In the genomic region with DNA sequence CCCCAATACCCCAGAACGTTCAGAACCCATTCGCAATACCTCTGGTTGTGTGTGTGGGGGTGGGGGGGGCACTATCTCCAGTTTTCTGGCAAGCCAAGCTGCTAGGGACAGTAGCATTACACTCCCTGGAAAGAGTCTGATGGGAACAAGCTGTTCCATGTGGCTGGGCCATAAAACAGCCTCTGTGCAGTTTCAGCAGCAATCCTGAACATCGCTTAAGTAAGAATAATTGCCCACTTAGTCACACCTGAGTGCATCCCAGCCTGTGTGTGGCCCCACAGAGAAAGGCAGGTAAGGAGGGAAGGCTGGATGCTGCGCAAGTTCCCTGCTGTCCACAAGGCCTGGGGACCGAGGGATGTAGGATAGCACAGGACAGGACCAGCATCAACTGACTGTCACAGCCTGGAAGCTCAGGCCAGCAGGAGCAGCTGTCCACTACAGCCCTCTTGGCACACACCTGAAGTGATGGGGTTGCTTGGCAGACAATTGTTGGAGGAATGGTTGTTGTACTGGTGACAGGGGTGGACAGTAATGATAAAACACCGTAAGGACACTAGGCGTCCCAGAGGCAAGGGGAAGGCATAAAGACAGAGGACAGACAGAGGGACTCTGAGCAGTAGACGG, we compare ENCODE assay signal across 20 mouse cellular contexts. TPM values are rescaled to one million over a fixed set of nuclear protein-coding genes. Genes with fewer than 3 reads are reported as not detected.
A peak's percentile ranks its signal among the peaks of the same experiment; 100 is the strongest.
DNase-seq lines count a peak whose midpoint lies in the region; ATAC-seq lines count a peak whose summit lies in the region.
"Had no signal": no experiment of that assay in that cellular context is flagged by ENCODE, and none has a peak within 500 bp of the region (broad histone marks: within the 10 kb centered on the region; RNA-seq: fewer than 3 reads in every experiment).

No protein-coding gene starts in this region.

- 82% methylated on average over 8 of the region's 8 CpGs for WGBS in hindbrain, embryonic 13.5 days
- WGBS in hindbrain, embryonic 14.5 days = 90% methylated on average over 8 of the region's 8 CpGs
- 55% methylated on average over 8 of the region's 8 CpGs for WGBS in kidney, embryonic 14.5 days
- 77% methylated on average over 8 of the region's 8 CpGs for WGBS in neural tube, embryonic 14.5 days

- no peak overlapping the region for H3K4me2 ChIP-seq in hindbrain, embryonic 13.5 days
- H3K4me2 ChIP-seq in hindbrain, embryonic 14.5 days (replicated peaks) = no peak overlapping the region
- no peak overlapping the region for H3K4me2 ChIP-seq in kidney, embryonic 14.5 days (replicated peaks; ENCODE audit: low read depth, low read length)
- no peak overlapping the region for H3K4me2 ChIP-seq in neural tube, embryonic 14.5 days (ENCODE audit: low read depth, low read length)
- H3K4me2 ChIP-seq: embryonic facial prominence, embryonic 13.5 days; forebrain, embryonic 12.5 days had no signal

- no peaks in the 10 kb centered on the region for H3K9me3 ChIP-seq in hindbrain, embryonic 13.5 days
- H3K9me3 ChIP-seq in hindbrain, embryonic 14.5 days (ENCODE audit: control insufficient read depth, low read length) = no peaks in the 10 kb centered on the region
- no peaks in the 10 kb centered on the region for H3K9me3 ChIP-seq in kidney, embryonic 14.5 days (ENCODE audit: control insufficient read depth, low read length)
- H3K9me3 ChIP-seq in neural tube, embryonic 14.5 days (ENCODE audit: control insufficient read depth, low read length) = no peaks in the 10 kb centered on the region
- H3K9me3 ChIP-seq: embryonic facial prominence, embryonic 13.5 days; forebrain, embryonic 12.5 days; heart, embryonic 10.5 days had no signal

- DNase-seq in hindbrain, embryonic 14.5 days (ENCODE audit: low spot score) = no peak
- no peak for DNase-seq in kidney, adult 9 months
- peak; percentile 39 for DNase-seq in kidney, postnatal 10 days
- no peak for DNase-seq in kidney, postnatal 14 days
- no peak for DNase-seq in right cerebral cortex, postnatal 25 days
- DNase-seq: adrenal gland, postnatal 10 days; cerebellum, adult 11 months; cerebellum, adult 9-10 months; cerebellum, postnatal 36 days; gastrocnemius, postnatal 10 days; heart, adult 18-20 months; heart, postnatal 10 days; heart, postnatal 4 days had no signal

- no peak overlapping the region for H3K27ac ChIP-seq in hindbrain, embryonic 13.5 days
- no peak overlapping the region for H3K27ac ChIP-seq in hindbrain, embryonic 14.5 days
- H3K27ac ChIP-seq in kidney, embryonic 14.5 days (ENCODE audit: low read depth, low read length) = no peak overlapping the region
- H3K27ac ChIP-seq in neural tube, embryonic 14.5 days (ENCODE audit: low read depth, low read length) = no peak overlapping the region
- H3K27ac ChIP-seq: embryonic facial prominence, embryonic 13.5 days; forebrain, embryonic 12.5 days; heart, embryonic 10.5 days had no signal

- 0 out of 2 replicates have a peak, but pooled peaks have one; percentile 21 for ATAC-seq in hindbrain, embryonic 13.5 days (ENCODE audit: low FRiP score)
- no peak for ATAC-seq in hindbrain, embryonic 14.5 days (ENCODE audit: low FRiP score)
- peak; percentile 61 for ATAC-seq in kidney, embryonic 14.5 days (ENCODE audit: low FRiP score, low TSS enrichment)
- ATAC-seq in neural tube, embryonic 14.5 days (ENCODE audit: low read depth) = peak; percentile 61
- ATAC-seq: forebrain, embryonic 16.5 days had no signal

- peaks cover 16% of the 10 kb centered on the region for H3K4me1 ChIP-seq in hindbrain, embryonic 13.5 days (replicated peaks)
- no peaks in the 10 kb centered on the region for H3K4me1 ChIP-seq in hindbrain, embryonic 14.5 days (replicated peaks; ENCODE audit: control insufficient read depth, insufficient read depth, low read length)
- no peaks in the 10 kb centered on the region for H3K4me1 ChIP-seq in kidney, embryonic 14.5 days (ENCODE audit: control insufficient read depth, insufficient read depth, low read length)
- H3K4me1 ChIP-seq in neural tube, embryonic 14.5 days (ENCODE audit: control insufficient read depth, insufficient read depth, low read length) = peaks cover 8% of the 10 kb centered on the region; the same call in 1 of the 2 replicates
- H3K4me1 ChIP-seq: forebrain, embryonic 12.5 days had no signal

- no peaks in the 10 kb centered on the region for H3K36me3 ChIP-seq in hindbrain, embryonic 13.5 days
- H3K36me3 ChIP-seq in hindbrain, embryonic 14.5 days (replicated peaks; ENCODE audit: control insufficient read depth, insufficient read depth) = no peaks in the 10 kb centered on the region
- no peaks in the 10 kb centered on the region for H3K36me3 ChIP-seq in kidney, embryonic 14.5 days (ENCODE audit: control insufficient read depth, insufficient read depth, low read length)
- no peaks in the 10 kb centered on the region for H3K36me3 ChIP-seq in neural tube, embryonic 14.5 days (ENCODE audit: control insufficient read depth, insufficient read depth, low read length)
- H3K36me3 ChIP-seq: heart, embryonic 10.5 days had no signal

- no peak overlapping the region for H3K4me3 ChIP-seq in hindbrain, embryonic 13.5 days
- H3K4me3 ChIP-seq in hindbrain, embryonic 14.5 days (replicated peaks; ENCODE audit: low read length) = no peak overlapping the region
- no peak overlapping the region for H3K4me3 ChIP-seq in kidney, embryonic 14.5 days (ENCODE audit: low read length)
- H3K4me3 ChIP-seq in neural tube, embryonic 14.5 days (ENCODE audit: low read depth, low read length) = no peak overlapping the region
- H3K4me3 ChIP-seq: embryonic facial prominence, embryonic 13.5 days; forebrain, embryonic 12.5 days; heart, embryonic 10.5 days had no signal

- H3K27me3 ChIP-seq in hindbrain, embryonic 13.5 days = no peaks in the 10 kb centered on the region
- no peaks in the 10 kb centered on the region for H3K27me3 ChIP-seq in hindbrain, embryonic 14.5 days (ENCODE audit: control insufficient read depth, insufficient read depth, low read length)
- H3K27me3 ChIP-seq in kidney, embryonic 14.5 days (ENCODE audit: control insufficient read depth, insufficient read depth, low read length) = 0 out of 2 replicates have a peak, but pooled peaks cover 6% of the 10 kb centered on the region
- H3K27me3 ChIP-seq in neural tube, embryonic 14.5 days (ENCODE audit: control insufficient read depth, insufficient read depth, low read length) = no peaks in the 10 kb centered on the region
- H3K27me3 ChIP-seq: embryonic facial prominence, embryonic 13.5 days had no signal

- no peak overlapping the region for H3K9ac ChIP-seq in hindbrain, embryonic 13.5 days
- no peak overlapping the region for H3K9ac ChIP-seq in hindbrain, embryonic 14.5 days
- H3K9ac ChIP-seq in kidney, embryonic 14.5 days (ENCODE audit: low read depth, low read length) = no peak overlapping the region
- no peak overlapping the region for H3K9ac ChIP-seq in neural tube, embryonic 14.5 days (replicated peaks; ENCODE audit: low read depth, low read length)
- H3K9ac ChIP-seq: embryonic facial prominence, embryonic 13.5 days; forebrain, embryonic 12.5 days had no signal

RNA-seq across cellular contexts. Expression of a gene that starts 58.8 kb away (rescaled TPM):
- 1.7 and 2.1 TPM in 2 replicates for polyA plus RNA-seq in hindbrain, embryonic 13.5 days (2015; fragmentation: Nextera tagmentation; extraction: Ambion mirVana)
- polyA plus RNA-seq in hindbrain, embryonic 14.5 days (2014; fragmentation: Nextera tagmentation; extraction: Ambion mirVana) = 1.8 and 2.0 TPM in 2 replicates
- polyA plus RNA-seq in kidney, embryonic 14.5 days (2014; fragmentation: Nextera tagmentation; extraction: Ambion mirVana) = 8.2 and 10.3 TPM in 2 replicates
- 1.5 and 1.8 TPM in 2 replicates for polyA plus RNA-seq in neural tube, embryonic 14.5 days (2014; fragmentation: Nextera tagmentation; extraction: Ambion mirVana)
